8 mouse cellular contexts compared by ENCODE assay signal in the genomic region with DNA sequence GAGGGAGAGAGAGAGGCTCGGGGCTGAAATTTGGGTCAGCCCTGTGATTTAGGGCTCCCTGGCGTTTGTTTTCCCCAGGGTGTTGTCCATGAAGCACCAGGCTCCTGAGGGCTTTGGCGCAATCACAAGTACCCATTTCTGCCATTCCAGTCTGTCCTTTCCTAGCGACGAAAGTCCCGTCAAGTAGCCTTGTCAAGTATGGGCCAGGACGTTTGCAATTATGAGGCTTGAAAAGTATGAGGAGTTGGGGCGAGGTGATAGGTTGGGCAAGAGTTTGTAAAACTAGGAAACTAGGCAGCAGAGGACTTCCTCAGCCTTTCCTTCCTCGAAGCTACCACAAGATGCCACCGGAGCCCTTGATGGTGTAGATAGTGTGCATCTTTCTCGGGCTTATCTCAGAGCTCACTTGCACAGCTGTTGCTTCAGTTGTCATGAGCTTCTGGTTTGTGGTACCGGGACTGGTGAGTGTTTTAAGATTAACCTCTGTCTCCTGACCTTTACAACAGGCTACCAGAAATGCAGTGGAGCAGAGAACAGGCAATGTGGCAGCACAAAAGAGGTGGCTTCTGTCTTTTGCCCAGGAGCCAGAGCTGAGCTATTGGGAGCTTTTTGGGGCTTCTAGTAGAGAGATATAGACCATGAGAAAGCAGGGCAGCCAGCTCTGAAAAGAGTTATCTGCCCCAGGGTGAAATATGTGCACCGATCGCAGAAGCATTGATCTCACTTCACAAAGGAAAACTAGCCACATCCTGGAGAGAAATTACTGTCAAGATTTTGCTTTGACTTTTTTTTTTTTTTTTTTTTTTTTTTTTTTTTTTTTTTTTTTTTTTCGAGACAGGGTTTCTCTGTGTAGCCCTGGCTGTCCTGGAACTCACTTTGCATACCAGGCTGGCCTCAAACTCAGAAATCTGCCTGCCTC. TPM values are rescaled to one million over a fixed set of nuclear protein-coding genes. Genes with fewer than 3 reads are reported as not detected.
DNase-seq lines count a peak whose midpoint lies in the region; ATAC-seq and TF ChIP-seq lines count a peak whose summit lies in the region.

No protein-coding gene starts in this region.

- no peak for ATAC-seq in hindbrain, embryonic 11.5 days (ENCODE audit: low FRiP score)
- ATAC-seq in liver, embryonic 11.5 days (replicated peaks; ENCODE audit: low FRiP score) = peak; percentile 74
- 0 out of 2 replicates have a peak, but pooled peaks have one; percentile 22 for ATAC-seq in monocyte, adult 5-6 weeks (replicated peaks; ENCODE audit: insufficient number of reproducible peaks, low FRiP score, low TSS enrichment, poor library complexity, severe bottlenecking)

- no peak overlapping the region for H3K27ac ChIP-seq in cerebellum, adult 2 months (ENCODE audit: insufficient read depth, low read length)
- H3K27ac ChIP-seq in hindbrain, embryonic 11.5 days (ENCODE audit: low read depth, low read length) = no peak overlapping the region
- H3K27ac ChIP-seq in liver, embryonic 11.5 days (ENCODE audit: low read depth, low read length) = peak overlapping the region; percentile 78

- 18% methylated on average over 15 of the region's 15 CpGs for WGBS in cerebellum, adult 2 months
- 21% methylated on average over 15 of the region's 15 CpGs for WGBS in hindbrain, embryonic 11.5 days
- WGBS in liver, embryonic 11.5 days = 8% methylated on average over 14 of the region's 15 CpGs

- peak overlapping the region; percentile 61 for H3K4me3 ChIP-seq in cerebellum, adult 2 months (replicated peaks; ENCODE audit: insufficient read depth, low read depth, low read length)
- H3K4me3 ChIP-seq in hindbrain, embryonic 11.5 days (ENCODE audit: low read depth, low read length) = peak overlapping the region; percentile 50
- peak overlapping the region; percentile 77 for H3K4me3 ChIP-seq in liver, embryonic 11.5 days (ENCODE audit: low read depth, low read length)

- DNase-seq in cerebellum, adult 2 months = no peak
- DNase-seq in cerebellum, adult 18-20 months = no peak
- DNase-seq in c-Kit-negative CD71-positive TER-119-positive erythroid progenitor cells, embryonic 14.5 days (ENCODE audit: low read depth, low spot score) = peak; percentile 70
- DNase-seq in hindbrain, embryonic 11.5 days (ENCODE audit: low spot score) = no peak
- peak; percentile 57 for DNase-seq in liver, embryonic 11.5 days (ENCODE audit: low spot score)
- no peak for DNase-seq in gastrocnemius, adult 18-20 months (ENCODE audit: low spot score)
- DNase-seq in cerebellum, adult 11 months = no peak

- H3K4me2 ChIP-seq in hindbrain, embryonic 11.5 days (replicated peaks; ENCODE audit: low read depth, low read length) = peak overlapping the region; percentile 67
- H3K4me2 ChIP-seq in liver, embryonic 11.5 days = peak overlapping the region; percentile 98

- no peaks in the 10 kb centered on the region for H3K36me3 ChIP-seq in hindbrain, embryonic 11.5 days (ENCODE audit: control insufficient read depth, insufficient read depth, low read length)
- no peaks in the 10 kb centered on the region for H3K36me3 ChIP-seq in liver, embryonic 11.5 days (ENCODE audit: control insufficient read depth, insufficient read depth, low read length)

- TF ChIP-seq POLR2A in cerebellum, adult 2 months (IDR thresholded peaks at IDR 0.05; ENCODE audit: borderline replicate concordance, insufficient read depth, low read length) = no peak

- peak overlapping the region; percentile 40 for H3K9ac ChIP-seq in hindbrain, embryonic 11.5 days (ENCODE audit: low read depth, low read length)
- peak overlapping the region; percentile 69 for H3K9ac ChIP-seq in liver, embryonic 11.5 days (ENCODE audit: low read depth, low read length)

- no peaks in the 10 kb centered on the region for H3K27me3 ChIP-seq in cerebellum, adult 2 months (ENCODE audit: control insufficient read depth, insufficient read depth, low read length)
- no peaks in the 10 kb centered on the region for H3K27me3 ChIP-seq in hindbrain, embryonic 11.5 days (ENCODE audit: control insufficient read depth, insufficient read depth, low read length)
- no peaks in the 10 kb centered on the region for H3K27me3 ChIP-seq in liver, embryonic 11.5 days (replicated peaks; ENCODE audit: control insufficient read depth, insufficient read depth, low read length)

- no peaks in the 10 kb centered on the region for H3K9me3 ChIP-seq in hindbrain, embryonic 11.5 days (ENCODE audit: control insufficient read depth, low read length)
- H3K9me3 ChIP-seq in liver, embryonic 11.5 days (ENCODE audit: control insufficient read depth, low read length) = no peaks in the 10 kb centered on the region

- no peak for TF ChIP-seq CTCF in cerebellum, adult 2 months (IDR thresholded peaks at IDR 0.05; ENCODE audit: borderline replicate concordance, insufficient read depth, low read depth, low read length)

- H3K4me1 ChIP-seq in cerebellum, adult 2 months (ENCODE audit: control insufficient read depth, insufficient read depth, low read length) = peaks cover 7% of the 10 kb centered on the region
- H3K4me1 ChIP-seq in hindbrain, embryonic 11.5 days (replicated peaks; ENCODE audit: control insufficient read depth, insufficient read depth, low read length) = no peaks in the 10 kb centered on the region; the same call in 1 of the 2 replicates
- peaks cover 40% of the 10 kb centered on the region for H3K4me1 ChIP-seq in liver, embryonic 11.5 days (replicated peaks; ENCODE audit: control insufficient read depth, insufficient read depth, low read length)

RNA-seq across cellular contexts. Expression of a gene that starts 10.9 kb away (rescaled TPM):
- 92.4 and 102 TPM in 2 replicates for polyA plus RNA-seq in cerebellum, adult 2 months (2012; rRNA removed)
- polyA plus RNA-seq in hindbrain, embryonic 11.5 days (2014; fragmentation: Nextera tagmentation; extraction: Ambion mirVana) = 24.9 and 32.3 TPM in 2 replicates
- polyA plus RNA-seq in liver, embryonic 11.5 days (2014; fragmentation: Nextera tagmentation; extraction: Ambion mirVana) = 58.2 and 63.3 TPM in 2 replicates
- 30.2 to 90.4 TPM (median 33.8 TPM) in 3 replicates for total RNA-seq in monocyte, adult 5-6 weeks (2017)
- total RNA-seq in gastrocnemius, adult 18-20 months (2021) = 1 to 10 TPM; 7.4 to 8.1 TPM

RNA-seq across cellular contexts. Expression of a gene that starts 38.0 kb away (rescaled TPM):
- 40.5 and 45.2 TPM in 2 replicates for polyA plus RNA-seq in cerebellum, adult 2 months (2012; rRNA removed)
- polyA plus RNA-seq in hindbrain, embryonic 11.5 days (2014; fragmentation: Nextera tagmentation; extraction: Ambion mirVana) = 197 and 210 TPM in 2 replicates
- 172 and 182 TPM in 2 replicates for polyA plus RNA-seq in liver, embryonic 11.5 days (2014; fragmentation: Nextera tagmentation; extraction: Ambion mirVana)
- total RNA-seq in monocyte, adult 5-6 weeks (2017) = 67.5 to 99.3 TPM (median 98.8 TPM) in 3 replicates
- 10 to 100 TPM; 12.7 to 13.9 TPM for total RNA-seq in gastrocnemius, adult 18-20 months (2021)

RNA-seq across cellular contexts. Expression of a gene that starts 49.4 kb away (rescaled TPM):
- polyA plus RNA-seq in cerebellum, adult 2 months (2012; rRNA removed) = 14.9 and 17.0 TPM in 2 replicates
- polyA plus RNA-seq in hindbrain, embryonic 11.5 days (2014; fragmentation: Nextera tagmentation; extraction: Ambion mirVana) = 15.1 and 15.9 TPM in 2 replicates
- 21.2 and 24.2 TPM in 2 replicates for polyA plus RNA-seq in liver, embryonic 11.5 days (2014; fragmentation: Nextera tagmentation; extraction: Ambion mirVana)
- total RNA-seq in monocyte, adult 5-6 weeks (2017) = 33.8 to 50.2 TPM (median 34.0 TPM) in 3 replicates
- total RNA-seq in gastrocnemius, adult 18-20 months (2021) = 10 to 100 TPM; 11.1 to 12.1 TPM

RNA-seq across cellular contexts. Expression of a gene that starts 52.0 kb away (rescaled TPM):
- 1.4 and 1.6 TPM in 2 replicates for polyA plus RNA-seq in cerebellum, adult 2 months (2012; rRNA removed)
- 3.2 and 4.7 TPM in 2 replicates for polyA plus RNA-seq in hindbrain, embryonic 11.5 days (2014; fragmentation: Nextera tagmentation; extraction: Ambion mirVana)
- 5.1 and 6.8 TPM in 2 replicates for polyA plus RNA-seq in liver, embryonic 11.5 days (2014; fragmentation: Nextera tagmentation; extraction: Ambion mirVana)
- total RNA-seq in monocyte, adult 5-6 weeks (2017) = 0.76 to 5.1 TPM in 2 of 3 replicates, not detected in the other
- total RNA-seq in gastrocnemius, adult 18-20 months (2021) = 100 to 1,000 TPM; 271 to 315 TPM

RNA-seq across cellular contexts. Expression of a gene that starts 59.1 kb away (rescaled TPM):
- 19.2 and 19.4 TPM in 2 replicates for polyA plus RNA-seq in cerebellum, adult 2 months (2012; rRNA removed)
- polyA plus RNA-seq in hindbrain, embryonic 11.5 days (2014; fragmentation: Nextera tagmentation; extraction: Ambion mirVana) = 65.8 and 67.5 TPM in 2 replicates
- 73.3 and 80.5 TPM in 2 replicates for polyA plus RNA-seq in liver, embryonic 11.5 days (2014; fragmentation: Nextera tagmentation; extraction: Ambion mirVana)
- total RNA-seq in monocyte, adult 5-6 weeks (2017) = 28.4 to 46.7 TPM (median 36.0 TPM) in 3 replicates
- 10 to 100 TPM; 18.4 to 22.7 TPM for total RNA-seq in gastrocnemius, adult 18-20 months (2021)

Comparison
In these comparisons a context has a peak if more than half of its experiments do, and no peak if none do; other contexts are left out.
1. DNase-seq: peak in c-Kit-negative CD71-positive TER-119-positive erythroid progenitor cells, embryonic 14.5 days (single experiment) and liver, embryonic 11.5 days (single experiment); none in cerebellum, adult 2 months (0 of 2), cerebellum, adult 18-20 months (0 of 2), hindbrain, embryonic 11.5 days (single experiment), gastrocnemius, adult 18-20 months (single experiment) and cerebellum, adult 11 months (single experiment).
2. Peak in every context shown above with its lines, with median percentiles within 50 percentile points of each other: H3K4me3 ChIP-seq.